8 mouse cellular contexts compared by ENCODE assay signal in genomic region chr13:113044876-113045275, GRCm38 (mm10). TPM values are rescaled to one million over a fixed set of nuclear protein-coding genes. Genes with fewer than 3 reads are reported as not detected.
DNase-seq lines count a peak whose midpoint lies in the region; ATAC-seq lines count a peak whose summit lies in the region.
"Had no signal": no experiment of that assay in that cellular context is flagged by ENCODE, and none has a peak within 500 bp of the region (broad histone marks: within the 10 kb centered on the region; RNA-seq: fewer than 3 reads in every experiment).

No protein-coding gene starts in this region.

- ATAC-seq in lung, embryonic 15.5 days (ENCODE audit: borderline replicate concordance, extremely low read depth, low FRiP score, low TSS enrichment): no peak
- ATAC-seq in forebrain, embryonic 16.5 days: no peak
- no peak for ATAC-seq in limb, embryonic 12.5 days (ENCODE audit: insufficient number of reproducible peaks, insufficient read depth, low FRiP score, low TSS enrichment, low read depth)
- no peak for ATAC-seq in stomach, embryonic 16.5 days (ENCODE audit: insufficient read depth, low FRiP score)

- H3K9ac ChIP-seq in lung, embryonic 15.5 days: peak overlapping the region; percentile 67; the same call in 1 of the 2 replicates
- no peak overlapping the region for H3K9ac ChIP-seq in forebrain, embryonic 16.5 days (replicated peaks; ENCODE audit: low read depth, low read length)
- H3K9ac ChIP-seq in limb, embryonic 12.5 days (replicated peaks): peak overlapping the region; percentile 63
- peak overlapping the region; percentile 14 for H3K9ac ChIP-seq in stomach, embryonic 16.5 days (ENCODE audit: low read length)

- WGBS in lung, embryonic 15.5 days: 19% methylated on average over 3 of the region's 3 CpGs
- WGBS in forebrain, embryonic 16.5 days: 75% methylated on average over 3 of the region's 3 CpGs
- WGBS in limb, embryonic 12.5 days: 74% methylated on average over 3 of the region's 3 CpGs
- WGBS in stomach, embryonic 16.5 days: 31% methylated on average over 3 of the region's 3 CpGs

- no peaks in the 10 kb centered on the region for H3K27me3 ChIP-seq in lung, embryonic 15.5 days
- no peaks in the 10 kb centered on the region for H3K27me3 ChIP-seq in forebrain, embryonic 16.5 days (replicated peaks; ENCODE audit: control insufficient read depth, insufficient read depth, low read length)
- H3K27me3 ChIP-seq in limb, embryonic 12.5 days: no peaks in the 10 kb centered on the region
- no peaks in the 10 kb centered on the region for H3K27me3 ChIP-seq in stomach, embryonic 16.5 days (ENCODE audit: control insufficient read depth, insufficient read depth, low read length)

- H3K9me3 ChIP-seq in lung, embryonic 15.5 days: no peaks in the 10 kb centered on the region
- no peaks in the 10 kb centered on the region for H3K9me3 ChIP-seq in forebrain, embryonic 16.5 days (ENCODE audit: control insufficient read depth, low read length)
- H3K9me3 ChIP-seq in limb, embryonic 12.5 days: no peaks in the 10 kb centered on the region
- no peaks in the 10 kb centered on the region for H3K9me3 ChIP-seq in stomach, embryonic 16.5 days (replicated peaks; ENCODE audit: control insufficient read depth, low read length)

- H3K4me3 ChIP-seq in lung, embryonic 15.5 days: peak overlapping the region; percentile 61
- H3K4me3 ChIP-seq in forebrain, embryonic 16.5 days (replicated peaks; ENCODE audit: low read length): peak overlapping the region; percentile 56
- H3K4me3 ChIP-seq in limb, embryonic 12.5 days (replicated peaks): peak overlapping the region; percentile 57
- H3K4me3 ChIP-seq in stomach, embryonic 16.5 days (replicated peaks; ENCODE audit: low read length): peak overlapping the region; percentile 61

- peak overlapping the region; percentile 58 for H3K4me2 ChIP-seq in lung, embryonic 15.5 days
- H3K4me2 ChIP-seq in forebrain, embryonic 16.5 days (ENCODE audit: low read length): peak overlapping the region; percentile 86
- peak overlapping the region; percentile 71 for H3K4me2 ChIP-seq in limb, embryonic 12.5 days
- peak overlapping the region; percentile 50 for H3K4me2 ChIP-seq in stomach, embryonic 16.5 days (ENCODE audit: low read depth, low read length)

- no peak for DNase-seq in lung, postnatal 4 days
- no peak for DNase-seq in spleen, postnatal 14 days (ENCODE audit: low spot score in 2 of 2)
- DNase-seq in urinary bladder, postnatal 14 days (ENCODE audit: low spot score): no peak
- DNase-seq: cerebellum, adult 18-20 months had no signal

- H3K36me3 ChIP-seq in lung, embryonic 15.5 days: peaks cover 17% of the 10 kb centered on the region
- H3K36me3 ChIP-seq in forebrain, embryonic 16.5 days (ENCODE audit: control insufficient read depth, insufficient read depth): no peaks in the 10 kb centered on the region
- H3K36me3 ChIP-seq in limb, embryonic 12.5 days: peaks cover 27% of the 10 kb centered on the region
- peaks cover 8% of the 10 kb centered on the region; the same call in 1 of the 2 replicates for H3K36me3 ChIP-seq in stomach, embryonic 16.5 days (ENCODE audit: control insufficient read depth, insufficient read depth, low read length)

- peaks cover 11% of the 10 kb centered on the region; the same call in 1 of the 2 replicates for H3K4me1 ChIP-seq in lung, embryonic 15.5 days
- peaks cover 3% of the 10 kb centered on the region; the same call in 1 of the 2 replicates for H3K4me1 ChIP-seq in forebrain, embryonic 16.5 days (replicated peaks; ENCODE audit: control insufficient read depth, insufficient read depth, low read length)
- peaks cover 7% of the 10 kb centered on the region for H3K4me1 ChIP-seq in limb, embryonic 12.5 days (replicated peaks)
- H3K4me1 ChIP-seq in stomach, embryonic 16.5 days (ENCODE audit: control insufficient read depth, insufficient read depth, low read length): no peaks in the 10 kb centered on the region; the same call in 1 of the 2 replicates

- H3K27ac ChIP-seq in lung, embryonic 15.5 days: no peak overlapping the region
- no peak overlapping the region for H3K27ac ChIP-seq in forebrain, embryonic 16.5 days (ENCODE audit: low read length)
- no peak overlapping the region for H3K27ac ChIP-seq in limb, embryonic 12.5 days
- H3K27ac ChIP-seq in stomach, embryonic 16.5 days (ENCODE audit: low read length): no peak overlapping the region

RNA-seq across cellular contexts. Expression of gene Gpx8, which starts 1.3 kb away (rescaled TPM):
- polyA plus RNA-seq in lung, embryonic 15.5 days (2015; fragmentation: Nextera tagmentation; extraction: Ambion mirVana): 175 TPM in 2 replicates
- 39.0 and 44.8 TPM in 2 replicates for polyA plus RNA-seq in forebrain, embryonic 16.5 days (2015; fragmentation: Nextera tagmentation; extraction: Ambion mirVana)
- polyA plus RNA-seq in limb, embryonic 12.5 days (2016; fragmentation: Nextera tagmentation; extraction: Ambion mirVana): 141 and 152 TPM in 2 replicates
- 143 and 156 TPM in 2 replicates for polyA plus RNA-seq in stomach, embryonic 16.5 days (2015; fragmentation: Nextera tagmentation; extraction: Ambion mirVana)

RNA-seq across cellular contexts. Expression of gene Cdc20b, which starts 10.0 kb away (rescaled TPM):
- 2.1 and 2.8 TPM in 2 replicates for polyA plus RNA-seq in lung, embryonic 15.5 days (2015; fragmentation: Nextera tagmentation; extraction: Ambion mirVana)
- 0.33 TPM in 1 of 2 replicates, not detected in the other for polyA plus RNA-seq in forebrain, embryonic 16.5 days (2015; fragmentation: Nextera tagmentation; extraction: Ambion mirVana)
- polyA plus RNA-seq in limb, embryonic 12.5 days (2016; fragmentation: Nextera tagmentation; extraction: Ambion mirVana): not detected in 2 replicates
- 0.08 TPM in 1 of 2 replicates, not detected in the other for polyA plus RNA-seq in stomach, embryonic 16.5 days (2015; fragmentation: Nextera tagmentation; extraction: Ambion mirVana)

RNA-seq across cellular contexts. Expression of gene Mcidas, which starts 51.2 kb away (rescaled TPM):
- 6.3 and 6.9 TPM in 2 replicates for polyA plus RNA-seq in lung, embryonic 15.5 days (2015; fragmentation: Nextera tagmentation; extraction: Ambion mirVana)
- polyA plus RNA-seq in forebrain, embryonic 16.5 days (2015; fragmentation: Nextera tagmentation; extraction: Ambion mirVana): 0.20 and 0.66 TPM in 2 replicates
- not detected in 2 replicates for polyA plus RNA-seq in limb, embryonic 12.5 days (2016; fragmentation: Nextera tagmentation; extraction: Ambion mirVana)
- polyA plus RNA-seq in stomach, embryonic 16.5 days (2015; fragmentation: Nextera tagmentation; extraction: Ambion mirVana): 0.21 and 0.30 TPM in 2 replicates

RNA-seq across cellular contexts. Expression of gene Gzma, which starts 55.9 kb away (rescaled TPM):
- 3.9 and 18.9 TPM in 2 replicates for polyA plus RNA-seq in lung, embryonic 15.5 days (2015; fragmentation: Nextera tagmentation; extraction: Ambion mirVana)
- 0.29 TPM in 1 of 2 replicates, not detected in the other for polyA plus RNA-seq in forebrain, embryonic 16.5 days (2015; fragmentation: Nextera tagmentation; extraction: Ambion mirVana)
- polyA plus RNA-seq in limb, embryonic 12.5 days (2016; fragmentation: Nextera tagmentation; extraction: Ambion mirVana): not detected in 2 replicates
- 1.8 and 2.6 TPM in 2 replicates for polyA plus RNA-seq in stomach, embryonic 16.5 days (2015; fragmentation: Nextera tagmentation; extraction: Ambion mirVana)

RNA-seq across cellular contexts. Expression of gene Ccno, which starts 57.3 kb away (rescaled TPM):
- 12.3 and 13.5 TPM in 2 replicates for polyA plus RNA-seq in lung, embryonic 15.5 days (2015; fragmentation: Nextera tagmentation; extraction: Ambion mirVana)
- 0.51 and 1.4 TPM in 2 replicates for polyA plus RNA-seq in forebrain, embryonic 16.5 days (2015; fragmentation: Nextera tagmentation; extraction: Ambion mirVana)
- 0.21 and 0.37 TPM in 2 replicates for polyA plus RNA-seq in limb, embryonic 12.5 days (2016; fragmentation: Nextera tagmentation; extraction: Ambion mirVana)
- polyA plus RNA-seq in stomach, embryonic 16.5 days (2015; fragmentation: Nextera tagmentation; extraction: Ambion mirVana): 0.63 and 0.97 TPM in 2 replicates
